Mouse (Mus musculus): ENCODE data around the gene Fblim1.
"Not testable (repeated sequence)": the region's sequence is repeated elsewhere in the genome, so short reads cannot be mapped to it uniquely, and the experiment has no call there.

Fblim1 gene

GRCm38 (mm10) chr4:141567174-141567573 is 38.7 kb downstream of the Fblim1 start:
- DNase-seq (ENCODE audit: low spot score in 2 of 2): not testable (repeated sequence)

- DNase-seq (ENCODE audit: low spot score in 2 of 2): no peak
Observed at GRCm38 (mm10) chr4:141566187-141566586, 39.7 kb downstream of the Fblim1 start.

GRCm38 (mm10) chr4:141565325-141565724 is 40.6 kb downstream of the Fblim1 start:
- no peak for DNase-seq (ENCODE audit: low spot score in 2 of 2)

- no peak for DNase-seq (ENCODE audit: low spot score in 2 of 2)
Observed at GRCm38 (mm10) chr4:141564660-141565059, 41.2 kb downstream of the Fblim1 start.

GRCm38 (mm10) chr4:141564209-141564608 is 41.7 kb downstream of the Fblim1 start:
- no peak for DNase-seq (ENCODE audit: low spot score in 2 of 2)

GRCm38 (mm10) chr4:141562281-141562680 is 43.6 kb downstream of the Fblim1 start:
- no peak for DNase-seq (ENCODE audit: low spot score in 2 of 2)

- not testable (repeated sequence) for DNase-seq (ENCODE audit: low spot score in 2 of 2)
Observed at GRCm38 (mm10) chr4:141561331-141561919, 44.5 kb downstream of the Fblim1 start.

GRCm38 (mm10) chr4:141559898-141560263 is 46.0 kb downstream of the Fblim1 start:
- peak; percentile 83 to 85 for DNase-seq (ENCODE audit: low spot score in 2 of 2)

- DNase-seq (ENCODE audit: low spot score in 2 of 2): peak; percentile 85 to 90
Observed at GRCm38 (mm10) chr4:141559131-141559897, 46.6 kb downstream of the Fblim1 start.

- DNase-seq (ENCODE audit: low spot score in 2 of 2): peak; percentile 35 to 45
Observed at GRCm38 (mm10) chr4:141558658-141559057, 47.2 kb downstream of the Fblim1 start.

- DNase-seq (ENCODE audit: low spot score in 2 of 2): not testable (repeated sequence)
Observed at GRCm38 (mm10) chr4:141556163-141556562, 49.7 kb downstream of the Fblim1 start.

- not testable (repeated sequence) for DNase-seq (ENCODE audit: low spot score in 2 of 2)
Observed at GRCm38 (mm10) chr4:141554255-141554865, 51.5 kb downstream of the Fblim1 start.

GRCm38 (mm10) chr4:141552484-141552883 is 53.4 kb downstream of the Fblim1 start:
- peak in 1 of 2 experiments; percentile 12 for DNase-seq (ENCODE audit: low spot score in 2 of 2)

GRCm38 (mm10) chr4:141547299-141547698 is 58.6 kb downstream of the Fblim1 start:
- peak; percentile 2 to 12 for DNase-seq (ENCODE audit: low spot score in 2 of 2)

GRCm38 (mm10) chr4:141546334-141547200 is 59.3 kb downstream of the Fblim1 start:
- peak; percentile 76 to 83 for DNase-seq (ENCODE audit: low spot score in 2 of 2)

GRCm38 (mm10) chr4:141545743-141546333 is 60.1 kb downstream of the Fblim1 start:
- DNase-seq (ENCODE audit: low spot score in 2 of 2): peak; percentile 99 to 100

- peak; percentile 14 to 27 for DNase-seq (ENCODE audit: low spot score in 2 of 2)
Observed at GRCm38 (mm10) chr4:141545071-141545742, 60.7 kb downstream of the Fblim1 start.

- DNase-seq (ENCODE audit: low spot score in 2 of 2): no peak
Observed at GRCm38 (mm10) chr4:141544536-141544935, 61.4 kb downstream of the Fblim1 start.

- DNase-seq (ENCODE audit: low spot score in 2 of 2): no peak
Observed at GRCm38 (mm10) chr4:141543593-141543992, 62.3 kb downstream of the Fblim1 start.

GRCm38 (mm10) chr4:141541851-141542250 is 64.0 kb downstream of the Fblim1 start:
- no peak for DNase-seq (ENCODE audit: low spot score in 2 of 2)

GRCm38 (mm10) chr4:141540844-141541243 is 65.1 kb downstream of the Fblim1 start:
- no peak for DNase-seq (ENCODE audit: low spot score in 2 of 2)
